Mouse (Mus musculus) C2C12 (cell line): ENCODE results near the gene Cabin1.

Source experiments
- CEBPB ChIP-seq: IDR thresholded peaks from one replicate; pipeline ENCODE4 v1.6.1; 2011; ENCODE audit warnings: low read depth, mild to moderate bottlenecking, control low read depth, moderate library complexity
- CTCF ChIP-seq: IDR thresholded peaks from one replicate; pipeline ENCODE4 v1.5.1; 2011; ENCODE audit not compliant: control insufficient read depth, insufficient read depth, insufficient read length
- FOSL1 ChIP-seq: IDR thresholded peaks from one replicate; pipeline ENCODE4 v1.8.0; 2011; ENCODE audit warnings: mild to moderate bottlenecking, low read length; ENCODE audit not compliant: poor library complexity, insufficient read depth, severe bottlenecking
- MYOD1 ChIP-seq: IDR thresholded peaks from one replicate; pipeline ENCODE4 v1.6.1; 2011; ENCODE audit warnings: low read depth; ENCODE audit not compliant: control insufficient read depth, insufficient read length
- USF1 ChIP-seq: IDR thresholded peaks from one replicate; pipeline ENCODE4 v1.6.1; 2011; ENCODE audit warnings: low read depth, mild to moderate bottlenecking, control low read depth, moderate library complexity

- TF ChIP-seq CTCF (no peak), CEBPB (no peak), MYOD1 (no peak), FOSL1 (no peak), USF1 (no peak)
These were observed 26.6 kb upstream of the Cabin1 start for GRCm38 (mm10) chr10:75790773-75791172.
